Mouse (Mus musculus): ENCODE data around the gene Gm10277. TPM values are rescaled to one million over a fixed set of nuclear protein-coding genes. Genes with fewer than 3 reads are reported as not detected.

Gm10277 gene
- polyA plus RNA-seq, 1 experiment = not detected

DNA sequence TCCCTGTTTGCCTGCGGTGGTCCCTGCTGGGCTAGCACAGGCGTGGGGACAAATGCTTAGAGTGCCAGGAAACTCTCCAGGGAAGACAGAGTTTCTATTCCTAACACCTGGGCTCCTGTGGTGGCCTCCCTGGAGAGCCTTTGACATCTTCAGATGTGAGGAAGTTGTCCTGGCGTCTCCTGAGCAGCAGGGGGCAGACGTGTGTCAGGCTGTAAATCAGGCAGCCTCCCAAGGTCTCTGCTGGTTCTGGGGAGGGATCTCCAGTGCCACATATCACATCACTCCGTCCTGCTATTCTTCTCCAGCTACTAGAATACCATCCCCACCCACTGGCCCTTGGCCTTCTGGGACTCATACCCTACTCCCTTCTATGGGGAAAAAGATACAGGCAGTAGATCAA lies 38.3 kb upstream of the Gm10277 start:
- Histone ChIP-seq H3K27me3 (replicated peaks) (no peaks in the 10 kb centered on the region), H3K9me3 (no peaks in the 10 kb centered on the region), H3K4me1 (peaks cover 29% of the 10 kb centered on the region), H3K4me3 (replicated peaks) (no peak overlapping the region), H3K36me3 (replicated peaks; ENCODE audit: low read length) (peaks cover 100% of the 10 kb centered on the region)
- no peak for TF ChIP-seq FLI1 (IDR thresholded peaks at IDR 0.05; ENCODE audit: low read length)
- no peak for TF ChIP-seq GATA1 (IDR thresholded peaks at IDR 0.05; ENCODE audit: borderline replicate concordance, low read length)

DNA sequence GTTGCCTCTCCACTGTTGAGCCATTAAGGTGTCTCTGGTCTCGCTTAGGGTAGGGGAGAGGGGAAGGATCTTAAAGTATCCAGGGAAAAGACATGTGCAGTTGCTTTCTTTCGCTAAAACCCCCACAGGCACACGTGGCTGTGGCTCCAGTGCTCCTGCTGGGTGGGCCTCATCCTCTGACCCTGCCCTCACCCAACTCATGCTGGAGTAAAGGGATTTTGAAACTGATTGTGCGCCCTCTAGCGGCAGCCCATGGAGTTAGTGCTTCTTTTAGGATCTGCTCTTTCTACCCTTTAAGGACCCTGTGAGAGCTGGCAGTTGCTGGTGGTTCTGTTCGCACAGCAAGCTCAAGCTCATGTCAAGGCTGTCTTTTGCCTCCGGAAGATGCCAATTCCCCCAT lies 35.2 kb upstream of the Gm10277 start:
- TF ChIP-seq FLI1 (IDR thresholded peaks at IDR 0.05; ENCODE audit: low read length) (no peak), GATA1 (IDR thresholded peaks at IDR 0.05; ENCODE audit: borderline replicate concordance, low read length) (no peak)
- Histone ChIP-seq H3K36me3 (replicated peaks; ENCODE audit: low read length) (peaks cover 99% of the 10 kb centered on the region), H3K27me3 (replicated peaks) (no peaks in the 10 kb centered on the region), H3K4me3 (replicated peaks) (no peak overlapping the region), H3K9me3 (no peaks in the 10 kb centered on the region), H3K4me1 (peaks cover 22% of the 10 kb centered on the region)

- Histone ChIP-seq H3K4me1 (peaks cover 28% of the 10 kb centered on the region), H3K9me3 (no peaks in the 10 kb centered on the region), H3K36me3 (replicated peaks; ENCODE audit: low read length) (peaks cover 99% of the 10 kb centered on the region), H3K27me3 (replicated peaks) (no peaks in the 10 kb centered on the region), H3K4me3 (replicated peaks) (no peak overlapping the region)
- TF ChIP-seq FLI1 (IDR thresholded peaks at IDR 0.05; ENCODE audit: low read length) = no peak
- no peak for TF ChIP-seq GATA1 (IDR thresholded peaks at IDR 0.05; ENCODE audit: borderline replicate concordance, low read length)
Measured at GRCm38 (mm10) chr11:77821648-77822047, 34.1 kb upstream of the Gm10277 start.

- TF ChIP-seq FLI1 (IDR thresholded peaks at IDR 0.05; ENCODE audit: low read length) (no peak), GATA1 (IDR thresholded peaks at IDR 0.05; ENCODE audit: borderline replicate concordance, low read length) (no peak)
- Histone ChIP-seq H3K4me3 (replicated peaks) (no peak overlapping the region), H3K4me1 (peaks cover 53% of the 10 kb centered on the region), H3K27me3 (replicated peaks) (no peaks in the 10 kb centered on the region), H3K36me3 (replicated peaks; ENCODE audit: low read length) (peaks cover 93% of the 10 kb centered on the region), H3K9me3 (no peaks in the 10 kb centered on the region)
Measured at GRCm38 (mm10) chr11:77816003-77816402, 28.5 kb upstream of the Gm10277 start.

- Histone ChIP-seq H3K4me3 (replicated peaks) (no peak overlapping the region), H3K4me1 (peaks cover 74% of the 10 kb centered on the region), H3K36me3 (replicated peaks; ENCODE audit: low read length) (peaks cover 88% of the 10 kb centered on the region), H3K27me3 (replicated peaks) (peaks cover 2% of the 10 kb centered on the region), H3K9me3 (no peaks in the 10 kb centered on the region)
- TF ChIP-seq GATA1 (IDR thresholded peaks at IDR 0.05; ENCODE audit: borderline replicate concordance, low read length) = no peak
- TF ChIP-seq FLI1 (IDR thresholded peaks at IDR 0.05; ENCODE audit: low read length) = no peak
Measured at GRCm38 (mm10) chr11:77813969-77814368, 26.4 kb upstream of the Gm10277 start.

DNA sequence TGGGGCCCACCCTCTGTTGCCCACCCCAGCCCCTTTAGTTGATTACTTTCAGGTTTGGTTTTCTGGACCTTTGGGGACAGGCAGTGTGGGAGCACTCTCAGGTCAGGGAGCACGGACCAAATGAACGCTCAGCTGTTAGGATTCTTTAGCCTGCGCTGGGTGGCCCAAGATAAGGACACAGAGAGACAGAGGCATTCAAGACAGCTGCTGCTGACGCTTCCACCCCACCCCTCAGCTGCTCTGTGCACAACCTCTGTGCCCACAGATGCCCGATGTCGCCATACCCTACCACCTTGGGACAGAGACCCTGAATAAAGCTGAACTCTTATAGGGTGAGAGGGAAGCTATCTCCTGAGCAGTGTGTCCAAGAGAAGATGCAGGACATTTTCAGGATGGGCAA lies 22.5 kb upstream of the Gm10277 start:
- Histone ChIP-seq H3K4me3 (replicated peaks) (no peak overlapping the region), H3K4me1 (peaks cover 93% of the 10 kb centered on the region), H3K27me3 (replicated peaks) (peaks cover 2% of the 10 kb centered on the region), H3K9me3 (no peaks in the 10 kb centered on the region), H3K36me3 (replicated peaks; ENCODE audit: low read length) (peaks cover 64% of the 10 kb centered on the region)
- TF ChIP-seq FLI1 (IDR thresholded peaks at IDR 0.05; ENCODE audit: low read length) (no peak), GATA1 (IDR thresholded peaks at IDR 0.05; ENCODE audit: borderline replicate concordance, low read length) (no peak)

GRCm38 (mm10) chr11:77809215-77809614 lies 21.7 kb upstream of the Gm10277 start:
- H3K9me3 ChIP-seq = no peaks in the 10 kb centered on the region
- peaks cover 94% of the 10 kb centered on the region for H3K4me1 ChIP-seq
- TF ChIP-seq FLI1 (IDR thresholded peaks at IDR 0.05; ENCODE audit: low read length) (no peak), GATA1 (IDR thresholded peaks at IDR 0.05; ENCODE audit: borderline replicate concordance, low read length) (no peak)
- H3K27me3 ChIP-seq (replicated peaks) = peaks cover 2% of the 10 kb centered on the region
- peaks cover 56% of the 10 kb centered on the region for H3K36me3 ChIP-seq (replicated peaks; ENCODE audit: low read length)
- no peak overlapping the region for H3K4me3 ChIP-seq (replicated peaks)

DNA sequence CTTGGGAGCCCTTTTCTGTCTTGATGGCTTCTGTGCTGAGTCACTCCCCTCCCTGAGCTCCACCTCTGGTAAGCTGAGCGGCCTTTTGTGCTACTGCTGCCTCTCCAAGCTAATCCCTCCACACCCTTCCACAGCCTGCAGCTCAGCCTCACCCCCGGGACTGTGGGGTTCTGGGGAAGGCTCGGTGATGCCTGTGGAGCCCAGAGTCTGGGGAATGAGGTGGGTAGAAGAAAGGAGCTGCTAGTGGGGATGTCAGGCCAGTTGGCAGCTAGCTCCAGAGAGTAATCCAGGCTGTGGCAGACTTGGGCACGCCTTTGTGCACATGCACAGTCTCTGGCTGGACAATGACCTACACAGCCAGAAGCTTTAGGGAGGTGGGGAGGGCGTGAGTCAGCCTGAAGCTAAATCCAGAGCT lies 20.5 kb upstream of the Gm10277 start:
- Histone ChIP-seq H3K27me3 (replicated peaks) (peaks cover 2% of the 10 kb centered on the region), H3K9me3 (no peaks in the 10 kb centered on the region), H3K4me1 (peaks cover 95% of the 10 kb centered on the region), H3K4me3 (replicated peaks) (peak overlapping the region; percentile 54), H3K36me3 (replicated peaks; ENCODE audit: low read length) (peaks cover 46% of the 10 kb centered on the region)
- TF ChIP-seq FLI1 (IDR thresholded peaks at IDR 0.05; ENCODE audit: low read length) (no peak), GATA1 (IDR thresholded peaks at IDR 0.05; ENCODE audit: borderline replicate concordance, low read length) (no peak)

GRCm38 (mm10) chr11:77806855-77807254 lies 19.3 kb upstream of the Gm10277 start:
- Histone ChIP-seq H3K27me3 (replicated peaks) (peaks cover 2% of the 10 kb centered on the region), H3K36me3 (replicated peaks; ENCODE audit: low read length) (peaks cover 34% of the 10 kb centered on the region), H3K9me3 (no peaks in the 10 kb centered on the region), H3K4me1 (peaks cover 98% of the 10 kb centered on the region), H3K4me3 (replicated peaks) (no peak overlapping the region)
- TF ChIP-seq FLI1 (IDR thresholded peaks at IDR 0.05; ENCODE audit: low read length) = no peak
- TF ChIP-seq GATA1 (IDR thresholded peaks at IDR 0.05; ENCODE audit: borderline replicate concordance, low read length) = no peak

- peaks cover 98% of the 10 kb centered on the region for H3K4me1 ChIP-seq
- no peak overlapping the region for H3K4me3 ChIP-seq (replicated peaks)
- no peaks in the 10 kb centered on the region for H3K9me3 ChIP-seq
- peaks cover 28% of the 10 kb centered on the region for H3K36me3 ChIP-seq (replicated peaks; ENCODE audit: low read length)
- no peak for TF ChIP-seq GATA1 (IDR thresholded peaks at IDR 0.05; ENCODE audit: borderline replicate concordance, low read length)
- TF ChIP-seq FLI1 (IDR thresholded peaks at IDR 0.05; ENCODE audit: low read length) = no peak
- H3K27me3 ChIP-seq (replicated peaks) = peaks cover 2% of the 10 kb centered on the region
Measured at GRCm38 (mm10) chr11:77806218-77806617, 18.7 kb upstream of the Gm10277 start.

GRCm38 (mm10) chr11:77802341-77802865 lies 14.9 kb upstream of the Gm10277 start:
- Histone ChIP-seq H3K9me3 (no peaks in the 10 kb centered on the region), H3K4me3 (replicated peaks) (peak overlapping the region; percentile 91), H3K36me3 (replicated peaks; ENCODE audit: low read length) (peaks cover 7% of the 10 kb centered on the region), H3K4me1 (peaks cover 77% of the 10 kb centered on the region), H3K27me3 (replicated peaks) (no peaks in the 10 kb centered on the region)
- TF ChIP-seq GATA1 (IDR thresholded peaks at IDR 0.05; ENCODE audit: borderline replicate concordance, low read length) (no peak), FLI1 (IDR thresholded peaks at IDR 0.05; ENCODE audit: low read length) (no peak)
